Mouse (Mus musculus): ENCODE measurements around the gene Sin3a.
A peak's percentile ranks its signal among the peaks of the same experiment; 100 is the strongest.

Sin3a gene

DNA sequence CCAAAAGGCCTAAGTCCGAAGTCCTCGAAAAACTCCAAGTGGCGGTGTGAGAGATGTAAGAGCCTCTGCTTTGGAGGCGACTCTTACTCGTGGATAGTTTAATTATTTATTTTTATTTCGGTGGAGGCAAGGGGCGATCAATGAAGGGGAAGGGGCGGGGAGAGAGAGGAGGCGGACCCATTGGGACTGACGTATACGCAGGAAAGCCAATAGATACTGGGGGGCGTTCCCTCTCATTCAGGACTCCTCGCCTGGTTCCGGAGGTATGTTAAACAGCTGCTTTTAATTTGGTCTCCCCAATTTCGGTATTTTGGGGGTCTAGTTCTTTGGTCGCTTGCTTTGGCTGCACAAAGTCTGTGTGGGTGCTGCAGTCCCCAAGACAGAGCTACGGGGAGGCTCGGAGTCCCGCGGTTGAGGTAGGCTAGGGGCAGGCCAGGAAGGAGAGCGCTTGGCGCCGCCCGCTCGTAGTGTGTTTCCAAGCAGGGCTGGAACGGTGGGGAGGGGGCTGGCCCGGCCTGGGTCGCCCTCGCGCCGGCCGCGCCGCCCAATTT is at the start of gene Sin3a:
TSS of gene Sin3a (plus strand) at position 240 of the 551 bp plus-strand sequence.
- peak; percentile 72 to 80 for DNase-seq (ENCODE audit: low spot score in 2 of 2)

- no peak for DNase-seq (ENCODE audit: low spot score in 2 of 2)
Observed at GRCm38 (mm10) chr9:57031756-57032155, 40.1 kb upstream of the Sin3a start.

DNA sequence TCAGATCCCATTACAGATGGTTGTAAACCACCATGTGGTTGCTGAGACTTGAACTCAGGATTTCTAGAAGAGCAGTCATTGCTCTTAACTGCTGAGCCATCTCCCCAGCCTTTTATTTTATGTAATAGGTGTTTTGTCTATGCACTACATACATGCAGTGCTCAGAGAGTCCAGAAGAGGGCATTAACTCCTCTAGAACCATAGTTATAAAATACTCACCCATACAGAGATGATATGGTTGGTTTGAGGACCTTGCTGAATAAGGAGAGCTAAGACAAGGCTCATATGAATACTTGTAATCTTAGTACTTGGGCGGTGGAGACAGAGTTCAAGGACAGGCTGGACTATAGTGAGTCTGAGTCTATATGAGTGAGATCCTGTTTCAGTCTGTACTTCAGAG is 15.6 kb upstream of the Sin3a start:
- DNase-seq (ENCODE audit: low spot score in 2 of 2): peak; percentile 32 to 70

GRCm38 (mm10) chr9:57064164-57064563 is 7.7 kb upstream of the Sin3a start:
- DNase-seq (ENCODE audit: low spot score in 2 of 2): no peak

DNA sequence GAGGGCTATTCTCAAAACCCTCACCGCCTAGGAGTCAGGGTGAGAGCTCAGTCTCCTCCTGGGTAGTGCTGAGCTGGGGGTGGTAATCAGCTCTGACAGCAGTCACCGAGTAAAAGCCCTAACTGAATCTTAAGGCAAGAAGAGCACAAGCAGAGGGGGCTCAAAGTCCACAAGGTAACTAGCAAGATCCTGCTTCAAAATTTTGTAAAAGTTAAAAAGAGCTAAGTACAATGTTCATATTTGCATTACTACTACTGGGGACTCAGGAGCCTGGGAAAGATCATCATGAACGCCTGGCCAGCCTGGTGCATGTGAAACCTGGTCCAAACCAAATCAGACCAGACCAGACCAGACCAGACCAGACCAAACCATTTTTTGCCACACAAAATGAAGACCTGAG is 3.6 kb upstream of the Sin3a start:
- DNase-seq (ENCODE audit: low spot score in 2 of 2): no peak

GRCm38 (mm10) chr9:57070262-57070661 is 1.6 kb upstream of the Sin3a start:
- peak in 1 of 2 experiments; percentile 42 for DNase-seq (ENCODE audit: low spot score in 2 of 2)

- no peak for DNase-seq (ENCODE audit: low spot score in 2 of 2)
Observed at GRCm38 (mm10) chr9:57070800-57071545, 867 bp upstream of the Sin3a start.

GRCm38 (mm10) chr9:57072526-57072988 is 717 bp downstream of the Sin3a start:
- DNase-seq (ENCODE audit: low spot score in 2 of 2): no peak

GRCm38 (mm10) chr9:57072989-57073789 is 1.3 kb downstream of the Sin3a start:
- peak; percentile 88 to 93 for DNase-seq (ENCODE audit: low spot score in 2 of 2)

DNA sequence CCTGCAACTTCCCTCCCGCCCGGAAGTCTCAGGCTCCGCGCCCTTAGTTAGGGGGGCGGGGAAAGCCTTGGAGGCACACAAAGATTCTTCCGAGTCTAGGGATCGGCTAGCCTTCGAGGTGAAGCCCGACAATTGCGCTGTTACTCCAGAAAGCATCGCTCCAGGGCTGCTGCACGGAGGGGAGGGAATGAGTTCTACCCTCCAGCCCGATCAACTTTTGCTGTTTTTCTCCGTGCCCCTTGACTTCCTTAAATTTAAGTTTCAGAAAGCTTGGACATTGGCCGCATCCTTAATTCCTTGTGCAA is 1.9 kb downstream of the Sin3a start:
- no peak for DNase-seq (ENCODE audit: low spot score in 2 of 2)

DNA sequence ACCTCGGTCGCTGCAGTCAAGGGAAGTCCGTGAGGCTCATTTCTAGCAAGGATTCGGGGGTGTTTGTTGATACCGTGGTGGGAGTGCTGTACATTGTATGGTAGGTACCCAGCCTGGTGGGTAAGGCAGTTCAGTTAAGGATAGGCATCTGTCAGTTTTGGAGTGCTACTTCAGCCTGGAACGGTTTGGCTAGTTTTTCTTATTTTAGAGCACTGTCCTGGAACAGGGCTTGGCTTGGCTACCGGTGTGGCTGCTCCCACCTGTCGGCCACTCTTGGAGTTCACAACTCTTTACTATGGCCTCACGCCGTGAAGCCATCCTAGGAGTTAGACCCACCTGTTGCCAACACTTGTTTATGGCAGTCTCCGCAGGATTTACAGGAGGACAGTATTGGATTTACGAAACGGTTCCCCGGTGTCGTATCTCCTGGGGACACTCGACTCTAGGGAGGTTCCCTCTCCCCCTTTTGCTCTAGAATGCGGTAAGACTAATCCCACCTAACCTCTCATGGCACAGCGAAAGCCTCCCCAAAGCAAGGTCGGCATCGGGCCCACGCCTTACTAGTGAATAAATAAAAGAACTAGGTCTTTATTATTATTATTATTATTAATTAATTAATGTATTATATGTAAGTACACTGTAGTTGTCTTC is 2.5 kb downstream of the Sin3a start:
- DNase-seq (ENCODE audit: low spot score in 2 of 2): peak; percentile 51 to 64

GRCm38 (mm10) chr9:57074822-57075603 is 3.2 kb downstream of the Sin3a start:
- DNase-seq (ENCODE audit: low spot score in 2 of 2): peak in 1 of 2 experiments; percentile 82

GRCm38 (mm10) chr9:57075681-57076381 is 4.0 kb downstream of the Sin3a start:
- DNase-seq (ENCODE audit: low spot score in 2 of 2): peak; percentile 97 to 98

GRCm38 (mm10) chr9:57076701-57077660 is 5.1 kb downstream of the Sin3a start:
- DNase-seq (ENCODE audit: low spot score in 2 of 2): peak; percentile 91 to 92

GRCm38 (mm10) chr9:57082236-57082635 is 10.4 kb downstream of the Sin3a start:
- no peak for DNase-seq (ENCODE audit: low spot score in 2 of 2)

DNA sequence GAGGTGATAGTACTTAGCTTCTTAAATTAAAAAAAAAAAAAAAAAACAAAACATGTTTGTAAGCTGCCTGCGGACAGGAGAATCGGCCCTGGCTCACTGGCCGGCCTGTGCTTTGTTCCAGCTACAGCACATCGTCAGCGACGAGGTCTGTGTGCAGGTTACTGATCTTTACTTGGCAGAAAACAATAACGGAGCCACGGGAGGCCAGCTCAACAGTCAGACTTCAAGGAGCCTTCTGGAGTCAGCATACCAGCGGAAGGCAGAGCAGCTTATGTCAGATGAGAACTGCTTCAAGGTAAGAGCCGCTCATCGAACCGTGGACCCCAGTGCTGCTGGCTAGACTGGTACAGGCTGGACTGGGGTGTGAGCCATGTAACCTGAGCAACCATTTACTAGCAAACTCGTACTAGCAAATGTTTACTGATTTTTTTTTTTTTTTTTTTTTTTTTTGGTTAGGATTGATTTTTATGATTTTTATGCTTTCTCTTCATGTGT is 45.5 kb downstream of the Sin3a start:
- no peak for DNase-seq (ENCODE audit: low spot score in 2 of 2)

- no peak for DNase-seq (ENCODE audit: low spot score in 2 of 2)
Observed at GRCm38 (mm10) chr9:57129641-57130040, 57.8 kb downstream of the Sin3a start.

DNA sequence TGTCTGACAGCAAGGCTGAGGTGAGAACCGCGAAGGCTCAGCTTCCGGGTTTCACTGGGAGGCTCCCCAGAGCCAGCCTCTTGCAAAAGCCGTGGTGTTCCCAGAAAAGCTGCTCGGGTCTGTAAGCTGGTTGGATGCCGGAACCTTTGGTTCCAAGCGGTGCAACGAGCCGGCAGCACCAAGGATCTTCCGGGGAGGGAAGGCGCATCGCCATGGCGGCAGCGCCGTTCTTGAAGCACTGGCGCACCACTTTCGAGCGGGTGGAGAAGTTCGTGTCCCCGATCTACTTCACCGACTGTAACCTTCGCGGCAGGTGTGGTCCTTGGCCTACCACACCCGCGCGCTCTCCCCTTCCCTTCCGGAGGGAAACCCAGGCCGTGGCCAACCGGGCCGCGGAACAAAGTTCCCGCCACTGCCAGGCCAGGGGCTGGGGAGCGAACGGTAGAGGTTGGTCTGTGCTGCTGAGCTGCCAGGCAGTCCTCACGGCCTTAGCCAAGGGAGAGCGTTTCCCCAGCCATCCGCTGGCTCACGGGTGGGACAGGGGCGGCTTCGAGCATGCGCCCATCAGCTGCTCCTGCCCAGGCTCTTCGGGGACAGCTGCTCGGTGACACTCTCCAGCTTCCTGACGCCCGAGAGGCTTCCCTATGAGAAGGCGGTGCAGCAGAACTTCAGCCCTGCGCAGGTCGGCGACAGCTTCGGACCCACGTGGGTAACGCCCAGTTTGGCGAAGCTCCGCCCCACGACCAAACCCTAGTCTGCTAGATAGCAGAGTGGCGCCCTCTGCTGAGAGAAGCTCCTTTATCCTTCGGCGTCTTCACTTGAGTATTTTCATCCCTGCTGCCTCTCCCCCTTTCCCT is 59.0 kb downstream of the Sin3a start, which contains the start of gene Man2c1:
TSS of gene Man2c1 (plus strand) at position 114 of the 857 bp plus-strand sequence.
- DNase-seq (ENCODE audit: low spot score in 2 of 2): peak; percentile 90 to 98
